Mouse (Mus musculus) naive thymus-derived CD4-positive, alpha-beta T cell, adult 2 months (primary cell): ENCODE measurements around the gene Lrp10.
A peak's percentile ranks its signal among the peaks of the same experiment; 100 is the strongest.

ENCODE experiments used
- DNase-seq: peaks from one replicate; pipeline ENCODE4 v3.0.0-alpha.2; 2011; ENCODE audit warnings: low read depth

The Lrp10 gene

GRCm38 (mm10) chr14:54463959-54464292, at the start of gene Lrp10:
Gene Lrp10 (plus strand): TSS chr14:54464137.
- peak; percentile 93 for DNase-seq

GRCm38 (mm10) chr14:54415241-54416020, 48.5 kb upstream of the Lrp10 start:
- DNase-seq, result no peak

GRCm38 (mm10) chr14:54416229-54416775, 47.6 kb upstream of the Lrp10 start:
- DNase-seq, result no peak

- no peak for DNase-seq
Measured at GRCm38 (mm10) chr14:54416830-54417229, 47.1 kb upstream of the Lrp10 start.

- no peak for DNase-seq
Measured at GRCm38 (mm10) chr14:54417623-54418081, 46.3 kb upstream of the Lrp10 start, which contains the start of gene Slc7a7. Gene Slc7a7 (minus strand): TSS chr14:54417780.

GRCm38 (mm10) chr14:54421014-54421413, 42.9 kb upstream of the Lrp10 start:
- no peak for DNase-seq

GRCm38 (mm10) chr14:54423406-54423805, 40.5 kb upstream of the Lrp10 start:
- DNase-seq, result peak; percentile 59

- no peak for DNase-seq
Measured at GRCm38 (mm10) chr14:54424634-54425033, 39.3 kb upstream of the Lrp10 start.

GRCm38 (mm10) chr14:54425540-54425939, 38.4 kb upstream of the Lrp10 start:
- DNase-seq, result no peak

GRCm38 (mm10) chr14:54426003-54426688, 37.8 kb upstream of the Lrp10 start:
- DNase-seq, result no peak

- DNase-seq, result peak; percentile 79
Measured at GRCm38 (mm10) chr14:54426689-54427398, 37.1 kb upstream of the Lrp10 start, which contains the start of gene Mrpl52. Gene Mrpl52 (plus strand): TSS chr14:54426909.

- DNase-seq, result no peak
Measured at GRCm38 (mm10) chr14:54427696-54428095, 36.2 kb upstream of the Lrp10 start.

GRCm38 (mm10) chr14:54428421-54428820, 35.5 kb upstream of the Lrp10 start:
- DNase-seq, result no peak

GRCm38 (mm10) chr14:54429332-54430093, 34.4 kb upstream of the Lrp10 start:
- DNase-seq, result no peak

GRCm38 (mm10) chr14:54430406-54431145, 33.4 kb upstream of the Lrp10 start:
- no peak for DNase-seq

- DNase-seq, result peak; percentile 39
Measured at GRCm38 (mm10) chr14:54431334-54432077, 32.4 kb upstream of the Lrp10 start, which contains the start of gene Mmp14. Gene Mmp14 (plus strand): TSS chr14:54431612.

GRCm38 (mm10) chr14:54432078-54432836, 31.7 kb upstream of the Lrp10 start:
- DNase-seq, result peak; percentile 48

- no peak for DNase-seq
Measured at GRCm38 (mm10) chr14:54432837-54433830, 30.8 kb upstream of the Lrp10 start.
